Mouse (Mus musculus): ENCODE data around the gene Tenm4.

DNA sequence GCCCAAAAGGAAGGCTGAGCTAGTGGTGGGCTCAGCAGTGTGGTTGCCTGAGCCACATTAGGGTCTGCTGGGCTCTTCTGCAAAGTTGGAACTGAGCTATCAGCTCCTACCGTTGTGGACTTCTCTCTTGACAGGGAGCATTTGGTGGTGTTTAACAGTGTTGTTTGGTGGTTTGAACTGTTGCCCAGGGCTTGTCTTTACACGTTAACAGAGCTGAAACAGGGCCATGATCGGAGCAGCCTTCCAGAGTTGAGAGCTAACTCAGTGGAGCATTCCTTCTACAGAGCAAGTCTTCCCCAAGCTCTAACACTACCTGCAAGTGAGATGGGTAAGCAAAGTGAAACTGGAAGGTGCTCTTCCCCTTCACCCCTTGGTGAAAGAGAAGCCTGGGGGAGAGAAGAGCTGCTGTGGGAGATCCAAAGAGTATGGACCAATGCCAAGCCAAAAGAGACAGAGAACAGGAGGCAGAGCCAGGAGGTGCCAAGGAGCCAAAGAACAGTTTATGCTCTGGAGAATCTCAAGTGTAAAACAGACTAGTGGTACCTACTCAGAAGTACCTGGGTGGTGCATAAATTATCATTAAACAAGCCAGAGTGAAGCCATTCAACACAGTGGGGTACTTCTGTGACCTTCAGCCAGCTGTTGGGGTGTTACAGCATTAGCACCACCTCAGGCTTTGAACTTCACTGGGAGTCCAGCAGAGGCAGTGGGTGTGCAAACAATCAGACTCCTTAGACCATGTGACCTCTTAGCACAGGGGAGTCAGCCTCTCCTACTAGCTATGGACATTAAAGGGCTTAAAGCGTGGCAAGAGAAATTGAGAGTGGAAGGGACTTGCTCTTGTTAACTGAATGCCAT is 71.5 kb downstream of the Tenm4 start:
- TF ChIP-seq POLR2A (IDR thresholded peaks at IDR 0.05; ENCODE audit: borderline replicate concordance, insufficient read depth, low read length) (no peak), CTCF (IDR thresholded peaks at IDR 0.05; ENCODE audit: borderline replicate concordance, insufficient read depth, low read depth, low read length) (no peak)
